Mouse (Mus musculus): ENCODE measurements around the gene B4galt7.
"Not testable (repeated sequence)": the region's sequence is repeated elsewhere in the genome, so short reads cannot be mapped to it uniquely, and the experiment has no call there.

B4galt7 gene

GRCm38 (mm10) chr13:55596802-55597201 is 2.9 kb upstream of the B4galt7 start:
- no peak for DNase-seq (ENCODE audit: low read depth, low spot score)

- DNase-seq (ENCODE audit: low read depth, low spot score) = no peak
Observed at GRCm38 (mm10) chr13:55600657-55601056, 961 bp downstream of the B4galt7 start.

GRCm38 (mm10) chr13:55601611-55602010 is 1.9 kb downstream of the B4galt7 start:
- no peak for DNase-seq (ENCODE audit: low read depth, low spot score)

GRCm38 (mm10) chr13:55604606-55605005 is 4.9 kb downstream of the B4galt7 start:
- DNase-seq (ENCODE audit: low read depth, low spot score) = no peak

- no peak for DNase-seq (ENCODE audit: low read depth, low spot score)
Observed at GRCm38 (mm10) chr13:55606899-55607623, 7.4 kb downstream of the B4galt7 start.

GRCm38 (mm10) chr13:55607624-55608006 is 7.9 kb downstream of the B4galt7 start:
- DNase-seq (ENCODE audit: low read depth, low spot score) = no peak

- no peak for DNase-seq (ENCODE audit: low read depth, low spot score)
Observed at GRCm38 (mm10) chr13:55611996-55612395, 12.3 kb downstream of the B4galt7 start.

- no peak for DNase-seq (ENCODE audit: low read depth, low spot score)
Observed at GRCm38 (mm10) chr13:55613471-55613870, 13.8 kb downstream of the B4galt7 start.

GRCm38 (mm10) chr13:55619328-55619727 is 19.6 kb downstream of the B4galt7 start:
- DNase-seq (ENCODE audit: low read depth, low spot score) = no peak

GRCm38 (mm10) chr13:55620275-55620674 is 20.6 kb downstream of the B4galt7 start:
- no peak for DNase-seq (ENCODE audit: low read depth, low spot score)

GRCm38 (mm10) chr13:55622156-55622648 is 22.5 kb downstream of the B4galt7 start:
- not testable (repeated sequence) for DNase-seq (ENCODE audit: low read depth, low spot score)

GRCm38 (mm10) chr13:55622649-55623541 is 23.2 kb downstream of the B4galt7 start, which contains the start of gene Caml:
Caml (plus strand) TSS chr13:55623005.
- DNase-seq (ENCODE audit: low read depth, low spot score) = peak; percentile 91

- DNase-seq (ENCODE audit: low read depth, low spot score) = peak; percentile 88
Observed at GRCm38 (mm10) chr13:55634639-55635127, 35.0 kb downstream of the B4galt7 start, which contains the start of gene Ddx46. Ddx46 (plus strand) TSS chr13:55635027.

GRCm38 (mm10) chr13:55635146-55635571 is 35.5 kb downstream of the B4galt7 start:
- no peak for DNase-seq (ENCODE audit: low read depth, low spot score)

GRCm38 (mm10) chr13:55636185-55636983 is 36.7 kb downstream of the B4galt7 start:
- no peak for DNase-seq (ENCODE audit: low read depth, low spot score)

- DNase-seq (ENCODE audit: low read depth, low spot score) = peak; percentile 51
Observed at GRCm38 (mm10) chr13:55640480-55640879, 40.8 kb downstream of the B4galt7 start.

- peak; percentile 34 for DNase-seq (ENCODE audit: low read depth, low spot score)
Observed at GRCm38 (mm10) chr13:55644525-55644924, 44.8 kb downstream of the B4galt7 start.

GRCm38 (mm10) chr13:55650098-55650497 is 50.4 kb downstream of the B4galt7 start:
- DNase-seq (ENCODE audit: low read depth, low spot score) = no peak

GRCm38 (mm10) chr13:55650980-55651379 is 51.3 kb downstream of the B4galt7 start:
- DNase-seq (ENCODE audit: low read depth, low spot score) = no peak

Measured in embryo, embryonic 11.5 days (tissue).